Mouse (Mus musculus) midbrain, embryonic 16.5 days (tissue): ENCODE measurements around the gene Mast4. TPM values are rescaled to one million over a fixed set of nuclear protein-coding genes. Genes with fewer than 3 reads are reported as not detected.

Experiments
- ATAC-seq: fragments of 200-750 bp; cut with Nextera tagmentation; 2 replicates; pipeline ENCODE4 v1.8.0; 2017; ENCODE audit warnings: moderate TSS enrichment
- H3K27ac ChIP-seq: fragments of 300-500 bp; sonication (generic); 2 replicates; pipeline ENCODE4 v1.5.1; 2014; ENCODE audit warnings: mild to moderate bottlenecking, low read length, mixed read lengths
- H3K27me3 ChIP-seq: fragments of 300-500 bp; sonication (generic); 2 replicates; pipeline ENCODE4 v1.6.1; 2014; ENCODE audit warnings: low read depth, low read length, mixed read lengths; ENCODE audit not compliant: control insufficient read depth, insufficient read depth
- H3K36me3 ChIP-seq: fragments of 300-500 bp; sonication (generic); 2 replicates; pipeline ENCODE4 v1.6.1; 2014; ENCODE audit warnings: mild to moderate bottlenecking, low read length, moderate library complexity, mixed read lengths; ENCODE audit not compliant: control insufficient read depth, insufficient read depth
- H3K4me1 ChIP-seq: fragments of 300-500 bp; sonication (generic); 2 replicates; pipeline ENCODE4 v1.6.1; 2014; ENCODE audit warnings: mild to moderate bottlenecking, low read length, mixed read lengths; ENCODE audit not compliant: control insufficient read depth, insufficient read depth
- H3K4me2 ChIP-seq: fragments of 300-500 bp; sonication (generic); 2 replicates; pipeline ENCODE4 v1.6.1; 2014; ENCODE audit warnings: mild to moderate bottlenecking, low read length, mixed read lengths
- H3K4me3 ChIP-seq: fragments of 300-500 bp; sonication (generic); 2 replicates; pipeline ENCODE4 v1.5.1; 2014; ENCODE audit warnings: low read depth, mild to moderate bottlenecking, low read length, moderate library complexity, mixed read lengths
- H3K9ac ChIP-seq: fragments of 300-500 bp; sonication (generic); 2 replicates; pipeline ENCODE4 v1.6.1; 2014; ENCODE audit warnings: low read depth, low read length, mixed read lengths
- H3K9me3 ChIP-seq: fragments of 300-500 bp; sonication (generic); replicated peaks from 2 replicates; pipeline ENCODE4 v1.6.1; 2014; ENCODE audit warnings: mild to moderate bottlenecking, low read length, mixed read lengths; ENCODE audit not compliant: control insufficient read depth, poor library complexity, severe bottlenecking
- WGBS: fragments of 180-500 bp; shearing (Covaris S2); extraction: QIAGEN DNeasy Blood & Tissue Kit; methylation state at CpG from one replicate; pipeline ENCODE4 v1.1.7; 2014; 5-methylcytosine and 5-hydroxymethylcytosine counted together
- polyA plus RNA-seq: library from polyadenylated mRNA; unstranded; fragments of >200 nt; fragmentation: Nextera tagmentation; extraction: Ambion mirVana; gene quantifications from 2 replicates; pipeline ENCODE4 v1.2.1, GENCODE M21; 2015

Mast4 gene
- polyA plus RNA-seq, 1 experiment from 2014 or later, result 33.8 TPM

- Histone ChIP-seq H3K4me3 (no peak overlapping the region), H3K27ac (no peak overlapping the region), H3K9ac (no peak overlapping the region), H3K9me3 (no peaks in the 10 kb centered on the region), H3K4me2 (no peak overlapping the region), H3K4me1 (peaks cover 10% of the 10 kb centered on the region; the same call in 1 of the 2 replicates), H3K36me3 (no peaks in the 10 kb centered on the region), H3K27me3 (no peaks in the 10 kb centered on the region)
- ATAC-seq, result no peak
- WGBS, result 68% methylated on average over 9 of the region's 9 CpGs
Measured at GRCm38 (mm10) chr13:102899253-102900082, 434.8 kb downstream of the Mast4 start.

GRCm38 (mm10) chr13:102898374-102899131 is 435.7 kb downstream of the Mast4 start:
- no peak overlapping the region for H3K4me3 ChIP-seq
- ATAC-seq, result no peak
- no peak overlapping the region for H3K27ac ChIP-seq
- no peaks in the 10 kb centered on the region for H3K36me3 ChIP-seq
- H3K4me1 ChIP-seq, result peaks cover 17% of the 10 kb centered on the region
- H3K9ac ChIP-seq, result no peak overlapping the region
- no peak overlapping the region for H3K4me2 ChIP-seq
- H3K27me3 ChIP-seq, result no peaks in the 10 kb centered on the region
- no peaks in the 10 kb centered on the region for H3K9me3 ChIP-seq
- 53% methylated on average over 15 of the region's 15 CpGs for WGBS

- Histone ChIP-seq H3K4me1 (peaks cover 22% of the 10 kb centered on the region), H3K36me3 (no peaks in the 10 kb centered on the region), H3K27ac (no peak overlapping the region), H3K9me3 (no peaks in the 10 kb centered on the region), H3K27me3 (no peaks in the 10 kb centered on the region), H3K4me3 (no peak overlapping the region), H3K4me2 (no peak overlapping the region), H3K9ac (no peak overlapping the region)
- no peak for ATAC-seq
Measured at GRCm38 (mm10) chr13:102896322-102896721, 438.0 kb downstream of the Mast4 start.

- Histone ChIP-seq H3K36me3 (no peaks in the 10 kb centered on the region), H3K4me3 (no peak overlapping the region), H3K9ac (no peak overlapping the region), H3K27ac (no peak overlapping the region), H3K4me1 (peaks cover 22% of the 10 kb centered on the region), H3K27me3 (no peaks in the 10 kb centered on the region), H3K4me2 (no peak overlapping the region), H3K9me3 (no peaks in the 10 kb centered on the region)
- 27% methylated on average over 6 of the region's 6 CpGs for WGBS
- ATAC-seq, result no peak
Measured at GRCm38 (mm10) chr13:102895894-102896293, 438.4 kb downstream of the Mast4 start.

GRCm38 (mm10) chr13:102894287-102895234 is 439.7 kb downstream of the Mast4 start:
- Histone ChIP-seq H3K27me3 (no peaks in the 10 kb centered on the region), H3K4me3 (no peak overlapping the region), H3K9me3 (no peaks in the 10 kb centered on the region)

GRCm38 (mm10) chr13:102892783-102893182 is 441.5 kb downstream of the Mast4 start:
- no peak for ATAC-seq
- H3K27ac ChIP-seq, result no peak overlapping the region
- H3K9me3 ChIP-seq, result no peaks in the 10 kb centered on the region
- no peak overlapping the region for H3K9ac ChIP-seq
- H3K4me2 ChIP-seq, result no peak overlapping the region
- H3K36me3 ChIP-seq, result no peaks in the 10 kb centered on the region
- H3K4me3 ChIP-seq, result no peak overlapping the region
- WGBS, result 84% methylated on average over 3 of the region's 3 CpGs
- H3K27me3 ChIP-seq, result no peaks in the 10 kb centered on the region
- H3K4me1 ChIP-seq, result peaks cover 22% of the 10 kb centered on the region

More at GRCm38 (mm10) chr13:102894287-102895234, 439.7 kb downstream of the Mast4 start:
- H3K9ac ChIP-seq, result no peak overlapping the region
- peaks cover 22% of the 10 kb centered on the region for H3K4me1 ChIP-seq
- 46% methylated on average over 15 of the region's 15 CpGs for WGBS
- no peaks in the 10 kb centered on the region for H3K36me3 ChIP-seq
- H3K4me2 ChIP-seq, result no peak overlapping the region
- no peak overlapping the region for H3K27ac ChIP-seq
- no peak for ATAC-seq

- WGBS, result 78% methylated on average over 10 of the region's 10 CpGs
- no peaks in the 10 kb centered on the region for H3K9me3 ChIP-seq
- no peak overlapping the region for H3K27ac ChIP-seq
- no peaks in the 10 kb centered on the region for H3K27me3 ChIP-seq
- H3K4me2 ChIP-seq, result no peak overlapping the region
- H3K36me3 ChIP-seq, result no peaks in the 10 kb centered on the region
- H3K4me1 ChIP-seq, result peaks cover 17% of the 10 kb centered on the region
- no peak overlapping the region for H3K9ac ChIP-seq
- H3K4me3 ChIP-seq, result no peak overlapping the region
- no peak for ATAC-seq
Measured at GRCm38 (mm10) chr13:102889989-102890388, 444.3 kb downstream of the Mast4 start.

GRCm38 (mm10) chr13:102889537-102889936 is 444.8 kb downstream of the Mast4 start:
- no peak for ATAC-seq
- WGBS, result 89% methylated on average over 13 of the region's 13 CpGs

More at GRCm38 (mm10) chr13:102889537-102889936, 444.8 kb downstream of the Mast4 start:
- Histone ChIP-seq H3K36me3 (no peaks in the 10 kb centered on the region), H3K4me2 (no peak overlapping the region), H3K27me3 (no peaks in the 10 kb centered on the region), H3K9ac (no peak overlapping the region), H3K27ac (no peak overlapping the region), H3K4me3 (no peak overlapping the region), H3K9me3 (no peaks in the 10 kb centered on the region), H3K4me1 (peaks cover 13% of the 10 kb centered on the region)
